Mouse (Mus musculus) heart, postnatal 25 days (tissue): ENCODE results near the gene Rps6ka5. TPM values are rescaled to one million over a fixed set of nuclear protein-coding genes. Genes with fewer than 3 reads are reported as not detected.

Experiments used
- DNase-seq: peaks from one replicate; pipeline ENCODE4 v3.0.0; 2022; ENCODE audit warnings: low spot score
- intact Hi-C: fragments of 180-260 bp; cut with DNase I; formaldehyde crosslinking; loops from one replicate; pipeline ENCODE4 v1.15.1; 2025
- total RNA-seq, 2 experiments: library from RNA; stranded (reverse); gene quantifications; 2 replicates each; pipeline ENCODE4 v1.2.3; 2021

The Rps6ka5 gene
- total RNA-seq, 2 experiments from 2014 or later, result 12.9 to 14.7 TPM

DNA sequence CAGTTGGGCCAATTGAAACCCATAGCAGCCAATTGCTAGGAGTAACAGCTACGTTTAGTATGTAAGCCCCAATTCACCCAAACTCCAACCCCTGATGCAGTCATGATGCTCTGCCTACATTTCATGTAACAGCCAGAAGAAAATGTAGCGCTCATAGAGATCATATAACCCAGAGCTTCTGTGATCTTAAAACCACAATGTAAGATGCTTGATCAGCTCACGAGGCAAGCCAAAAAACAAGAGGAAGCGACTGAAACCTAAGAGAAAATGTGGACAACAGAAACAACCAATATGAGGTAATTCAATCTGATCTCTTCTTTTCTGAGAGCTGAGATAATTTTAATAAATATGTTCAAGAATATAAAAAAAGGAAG, 182.6 kb downstream of the Rps6ka5 start:
- DNase-seq, result no peak
- intact Hi-C loops, result no loop called here

DNA sequence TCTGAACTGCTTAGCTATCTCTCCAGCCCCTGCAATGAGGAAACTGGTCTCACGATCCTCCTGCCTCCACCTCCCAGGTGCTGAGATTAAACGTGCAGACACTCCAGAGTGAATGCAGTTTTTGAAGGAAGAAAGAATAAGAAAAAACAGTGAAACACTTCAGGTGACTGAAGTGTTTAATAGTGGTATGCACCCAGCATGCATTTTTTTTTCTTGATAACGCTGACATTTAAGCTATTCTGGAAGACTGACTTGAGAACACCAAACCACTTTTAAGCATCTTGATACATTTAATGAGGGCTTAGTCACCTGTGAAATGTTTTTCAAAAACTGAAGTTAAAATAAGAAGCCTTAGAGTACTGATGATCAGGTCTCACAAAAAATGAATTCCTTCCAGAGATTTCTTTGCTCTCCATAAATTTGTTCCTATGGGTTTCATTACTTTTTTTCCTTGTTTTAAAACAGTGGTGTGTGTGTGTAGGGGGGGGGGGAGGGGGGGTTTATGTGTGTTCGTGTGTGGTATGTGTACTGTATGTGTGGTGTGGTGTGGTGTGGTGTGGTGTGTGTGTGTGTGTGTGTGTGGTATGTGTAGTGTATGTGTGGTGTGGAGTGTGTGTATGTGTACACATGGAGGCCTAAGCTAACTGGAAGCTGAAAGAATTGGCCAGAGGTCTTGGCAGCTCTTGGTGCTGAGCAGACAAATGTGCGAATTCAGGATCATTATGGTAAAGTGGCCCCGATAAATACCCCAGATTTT, 183.2 kb downstream of the Rps6ka5 start:
- no peak for DNase-seq
- intact Hi-C loops, result no loop called here

DNA sequence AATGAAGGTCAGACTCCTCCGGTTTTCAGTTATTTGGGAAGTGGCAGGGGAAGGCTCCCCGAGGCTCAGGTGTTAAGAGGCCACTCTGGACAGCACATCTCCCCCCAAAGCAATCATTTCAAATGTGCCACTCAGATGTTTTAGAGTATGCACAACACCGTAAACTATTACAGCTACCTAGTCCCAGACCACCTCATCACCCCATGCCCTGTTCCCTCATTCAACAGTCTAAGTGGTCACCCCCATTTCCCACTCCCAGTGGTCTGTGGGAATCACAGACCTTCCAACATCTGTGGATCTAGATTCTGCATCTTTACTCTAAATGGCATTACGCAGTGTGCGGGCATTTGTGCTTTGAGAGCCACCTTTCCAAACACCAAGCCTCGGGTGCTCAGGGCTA, 184.3 kb downstream of the Rps6ka5 start:
- no peak for DNase-seq
- intact Hi-C loops, result no loop called here

DNA sequence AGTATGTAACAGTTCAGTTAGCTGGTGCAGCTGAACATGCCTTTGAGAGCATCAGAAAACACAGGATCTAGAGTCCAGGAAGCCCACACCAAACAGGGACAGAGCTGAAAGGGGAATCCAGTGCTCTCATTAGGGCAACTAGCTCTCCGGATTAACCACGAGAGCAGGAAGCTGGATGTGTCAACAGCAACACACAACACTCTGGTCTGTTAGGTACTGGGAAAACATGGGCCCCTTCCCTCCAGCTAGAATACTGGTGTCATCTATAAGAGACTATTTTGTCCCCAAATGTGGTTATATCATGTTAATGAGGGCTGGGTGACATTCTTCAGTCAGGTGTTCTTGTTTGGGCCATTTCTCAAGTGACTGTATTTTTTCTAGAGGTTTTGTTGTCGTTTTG, 184.7 kb downstream of the Rps6ka5 start:
- intact Hi-C loops, result no loop called here

DNA sequence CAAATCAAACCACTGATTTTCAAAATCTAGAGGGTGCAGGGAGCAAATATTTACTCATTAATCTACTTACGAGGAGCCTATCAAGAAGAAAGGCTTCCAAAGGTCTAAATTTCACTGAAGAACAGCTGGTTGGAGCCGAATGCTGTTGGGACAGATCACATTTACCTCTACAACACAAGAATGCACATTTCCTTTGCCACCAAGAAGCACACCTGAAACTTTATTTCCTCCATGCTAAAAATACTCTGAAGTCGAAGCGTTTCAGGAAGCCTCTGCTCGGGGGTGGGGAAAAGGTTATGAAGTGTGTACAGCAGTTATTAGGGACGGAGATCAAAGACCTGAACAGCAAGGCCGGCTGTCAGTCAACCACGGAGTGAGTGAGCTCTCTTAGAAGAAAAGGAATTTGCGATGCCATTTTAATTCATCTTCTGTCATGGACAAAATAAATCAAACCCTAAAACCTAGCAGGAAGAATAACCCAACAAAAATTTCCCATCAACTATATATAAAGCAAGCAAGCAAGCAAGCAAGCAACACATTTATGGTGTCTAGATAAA, 187.5 kb downstream of the Rps6ka5 start:
- no peak for DNase-seq
- intact Hi-C loops, result no loop called here

More for the DNA sequence above, 184.7 kb downstream of the Rps6ka5 start:
- DNase-seq, result no peak

DNA sequence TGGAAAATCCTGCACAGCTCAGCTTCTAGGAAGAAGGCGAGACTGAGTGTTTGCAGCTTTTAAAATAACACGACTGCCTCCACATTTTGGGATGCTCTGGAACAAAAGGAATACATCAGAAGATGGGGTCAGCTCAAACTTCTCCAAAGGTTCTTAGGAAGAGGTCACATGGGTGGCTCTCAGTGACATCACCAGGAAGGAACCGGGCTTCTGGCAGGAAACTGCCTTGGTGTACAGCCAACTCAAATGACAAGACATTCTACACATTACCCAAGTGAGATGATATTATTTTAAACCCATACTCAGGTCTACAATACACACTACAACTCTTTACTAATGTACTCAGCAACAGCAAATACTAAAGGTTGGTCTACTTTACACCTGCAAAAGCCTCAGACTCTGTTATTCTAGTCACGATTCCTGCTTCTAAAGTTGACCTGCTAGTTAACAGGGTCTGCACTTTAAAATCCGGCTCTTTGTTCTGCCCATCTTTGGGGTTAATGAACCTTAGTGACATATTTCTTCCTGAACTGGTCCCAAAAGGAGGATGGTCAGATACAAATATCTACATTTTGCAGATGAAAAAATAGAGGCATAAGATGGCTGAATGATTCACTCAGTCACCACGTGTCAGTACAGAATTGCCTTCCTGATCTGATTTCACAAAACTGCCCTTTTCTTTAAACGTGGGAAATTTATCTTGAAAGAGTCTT, 188.2 kb downstream of the Rps6ka5 start:
- no peak for DNase-seq
- intact Hi-C loops, result no loop called here

DNA sequence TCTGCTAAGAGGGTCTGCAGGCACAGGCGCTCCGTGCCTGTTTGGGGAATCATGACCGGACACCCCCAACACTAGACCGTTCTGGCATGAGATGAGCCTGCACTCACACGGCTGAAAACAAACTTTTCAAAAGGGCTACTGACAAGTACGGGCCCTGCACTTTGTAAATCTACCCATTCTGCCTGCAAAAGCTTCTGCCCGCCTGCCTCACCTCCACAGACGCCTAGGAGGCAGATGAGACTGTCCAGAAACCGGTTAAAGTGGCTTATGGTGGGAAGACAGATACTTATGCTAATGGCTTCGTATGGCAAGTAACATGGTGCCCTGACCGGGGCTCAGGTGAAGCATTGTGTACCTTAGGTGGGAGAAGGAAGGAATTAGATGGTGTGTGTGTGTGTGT, 189.7 kb downstream of the Rps6ka5 start:
- DNase-seq, result no peak
- intact Hi-C loops, result no loop called here

DNA sequence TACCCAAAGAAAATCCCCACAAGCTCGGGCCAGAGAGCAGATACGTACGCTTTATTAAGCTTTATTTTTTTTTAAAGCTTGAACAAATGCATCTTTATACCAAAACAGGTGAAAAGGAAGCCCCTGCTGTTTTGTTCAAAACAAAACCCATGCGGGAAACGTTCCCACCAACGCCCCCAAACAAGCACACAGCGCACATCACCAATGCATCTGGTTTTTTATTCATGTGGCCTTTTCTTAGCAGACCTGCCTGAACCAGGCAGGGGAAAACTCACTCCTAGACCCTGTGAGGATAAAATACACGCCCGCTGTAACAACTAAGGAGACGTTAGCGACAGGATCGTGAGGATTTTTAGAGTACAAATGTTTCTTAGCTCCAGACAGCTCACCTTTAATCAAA, 191.8 kb downstream of the Rps6ka5 start:
- intact Hi-C loops, result no loop called here

DNA sequence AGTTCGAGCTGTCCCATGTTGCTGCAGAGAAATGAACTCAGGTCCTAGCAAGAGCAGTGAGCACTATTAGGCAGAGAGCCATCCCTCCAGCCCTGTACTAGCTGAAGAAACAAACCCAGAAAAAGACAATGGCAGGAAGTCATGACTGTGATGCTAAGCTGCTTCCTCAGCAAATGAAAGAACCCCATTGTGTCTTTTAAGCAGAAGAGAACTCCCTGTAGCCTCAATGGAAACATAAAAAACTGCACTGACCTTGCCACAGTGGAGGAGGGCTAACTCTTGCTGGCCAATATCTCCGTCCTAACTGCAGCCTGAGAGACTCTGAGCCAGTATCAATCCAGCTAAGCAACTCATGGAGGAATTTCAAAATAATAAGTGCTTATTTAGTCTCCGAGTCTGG, 192.8 kb downstream of the Rps6ka5 start:
- no peak for DNase-seq

More for the DNA sequence above, 191.8 kb downstream of the Rps6ka5 start:
- no peak for DNase-seq

DNA sequence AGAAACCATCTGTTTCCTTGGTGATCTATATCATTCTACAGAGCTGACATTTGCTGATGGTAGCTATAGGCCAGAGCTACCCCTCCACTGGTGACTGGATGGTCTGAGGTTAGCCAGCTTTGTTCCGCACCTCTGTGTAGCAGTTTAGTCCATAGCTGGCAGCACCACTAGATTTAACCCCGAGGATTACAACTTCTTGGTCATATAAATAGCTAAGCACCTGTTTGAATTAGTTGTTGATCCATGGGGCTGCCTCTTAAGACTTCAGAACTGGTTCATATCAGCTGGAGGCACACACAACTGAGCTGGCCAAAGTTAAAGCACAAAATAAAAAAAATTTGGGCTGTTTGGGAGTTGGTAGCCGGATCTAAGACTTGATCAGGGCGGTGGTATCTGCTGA, 193.6 kb downstream of the Rps6ka5 start:
- DNase-seq, result no peak
- intact Hi-C loops, result no loop called here

More for the DNA sequence above, 192.8 kb downstream of the Rps6ka5 start:
- intact Hi-C loops, result no loop called here

DNA sequence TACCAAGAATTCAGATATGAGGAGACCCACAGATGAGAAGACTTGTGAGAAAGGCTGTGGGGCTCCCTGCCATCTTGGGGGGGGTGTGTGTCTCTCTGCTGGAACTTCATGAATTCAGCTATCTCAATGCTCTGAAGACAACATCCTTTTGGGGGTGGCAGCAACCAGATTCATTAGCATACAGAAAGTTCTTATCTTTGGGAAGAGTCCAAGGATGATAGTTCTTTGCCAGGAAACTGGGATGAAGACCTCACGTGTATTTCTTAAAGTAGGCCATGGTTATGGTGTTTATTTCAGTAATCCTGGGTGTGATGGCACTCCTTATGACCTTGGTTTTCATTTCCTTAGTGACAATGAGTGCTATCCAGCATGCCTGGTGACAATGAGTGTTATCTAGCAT, 195.0 kb downstream of the Rps6ka5 start:
- no peak for DNase-seq
- intact Hi-C loops, result no loop called here

DNA sequence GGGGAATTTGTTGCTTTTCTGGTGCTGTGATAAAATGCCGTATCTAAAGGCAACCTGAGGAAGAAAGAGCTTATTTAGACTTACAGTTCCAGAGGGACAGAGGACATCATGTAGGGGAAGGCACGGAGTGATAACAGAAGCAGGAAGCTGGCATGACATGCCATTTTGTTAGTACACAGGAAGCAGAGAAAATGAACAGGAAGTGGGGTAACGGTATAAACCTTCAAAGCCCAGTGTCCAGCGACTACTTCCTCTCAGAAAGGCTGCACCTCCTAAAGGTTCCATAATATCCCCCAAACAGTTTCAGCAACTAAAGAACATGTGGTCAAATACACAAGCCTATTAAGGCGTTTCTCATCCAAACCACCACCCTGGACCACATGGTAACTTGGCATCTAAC, 195.9 kb downstream of the Rps6ka5 start:
- intact Hi-C loops, result no loop called here
- DNase-seq, result no peak

DNA sequence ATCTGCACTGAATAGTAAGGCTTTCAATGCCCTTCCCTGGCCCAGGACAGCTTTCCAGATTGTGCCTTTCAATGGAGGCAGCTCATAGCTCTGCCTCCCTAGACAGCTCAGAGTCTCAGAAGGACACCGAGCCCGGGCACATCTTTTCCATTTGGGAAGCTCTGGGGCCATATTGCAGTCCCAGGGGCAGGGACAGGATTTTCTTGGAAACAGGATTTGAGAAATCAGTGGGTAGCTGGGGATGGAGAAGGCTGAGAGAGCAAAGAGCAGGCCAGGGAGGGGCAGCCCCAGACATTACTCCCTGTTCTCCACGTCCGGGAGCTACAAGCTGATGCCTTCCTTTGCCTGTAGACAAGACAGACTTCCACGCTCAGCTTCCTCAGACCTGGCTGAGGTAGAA, 197.1 kb downstream of the Rps6ka5 start:
- intact Hi-C loops, result no loop called here
- DNase-seq, result no peak

DNA sequence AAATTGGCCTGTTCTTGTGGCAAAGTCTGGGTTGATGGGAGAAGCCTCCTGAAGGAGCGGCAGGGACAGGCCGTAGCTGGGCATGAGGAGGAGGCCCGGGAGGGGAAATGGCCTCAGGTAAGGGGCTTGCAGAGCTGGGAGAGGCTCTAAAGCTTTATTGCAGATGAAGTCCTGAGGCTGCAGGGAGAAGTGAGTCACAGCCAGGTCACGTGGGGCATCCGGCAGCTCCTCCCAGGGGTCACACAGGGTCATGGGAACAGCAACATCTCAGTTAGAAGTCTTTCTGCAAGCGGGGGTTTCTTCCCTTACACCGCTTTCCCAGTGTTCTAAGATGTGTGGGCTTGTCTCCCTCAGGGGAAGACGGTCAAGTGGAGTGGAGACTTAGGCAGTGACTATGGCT, 197.6 kb downstream of the Rps6ka5 start:
- intact Hi-C loops, result no loop called here
- DNase-seq, result peak; percentile 66

DNA sequence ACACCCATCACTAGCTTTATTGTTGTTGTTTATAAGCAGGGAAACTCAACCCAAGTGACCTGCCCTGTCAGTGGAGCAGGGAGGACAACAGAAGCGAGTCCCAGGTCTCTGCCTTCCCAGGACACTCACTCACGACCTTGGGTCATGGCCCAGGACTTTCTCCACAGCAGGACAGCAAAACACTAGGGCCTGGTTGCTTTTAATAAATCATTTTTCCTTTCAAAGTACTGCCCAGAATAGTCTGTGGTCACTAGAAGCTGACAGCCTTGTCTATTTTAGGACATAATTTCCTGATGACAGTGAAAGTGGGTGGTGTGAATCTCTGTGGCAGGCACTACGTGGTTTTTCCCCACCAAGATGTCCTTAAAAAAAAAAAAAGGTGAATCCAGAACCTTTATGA, 198.5 kb downstream of the Rps6ka5 start:
- intact Hi-C loops, result no loop called here
- DNase-seq, result no peak

DNA sequence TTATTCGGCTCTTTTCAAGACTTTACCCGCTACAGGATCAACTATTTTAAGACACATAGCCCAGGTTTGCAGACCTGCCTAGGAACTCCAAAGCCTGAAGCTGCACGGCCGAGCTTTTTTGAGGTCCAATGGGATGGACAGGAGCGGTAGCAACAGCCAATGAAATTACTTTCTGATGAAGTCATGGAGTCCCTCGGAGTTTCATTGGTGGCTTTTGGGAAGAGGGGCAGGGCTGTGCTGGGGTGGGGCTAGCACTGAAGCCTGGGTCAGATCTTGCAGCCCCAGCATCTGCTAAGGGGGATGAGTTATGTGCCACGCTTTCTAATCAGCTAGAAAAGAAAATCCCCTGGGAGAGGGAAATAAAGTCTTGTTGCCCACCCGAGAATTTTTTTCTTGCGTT, 199.0 kb downstream of the Rps6ka5 start:
- DNase-seq, result peak; percentile 75
- intact Hi-C loops, result no loop called here

DNA sequence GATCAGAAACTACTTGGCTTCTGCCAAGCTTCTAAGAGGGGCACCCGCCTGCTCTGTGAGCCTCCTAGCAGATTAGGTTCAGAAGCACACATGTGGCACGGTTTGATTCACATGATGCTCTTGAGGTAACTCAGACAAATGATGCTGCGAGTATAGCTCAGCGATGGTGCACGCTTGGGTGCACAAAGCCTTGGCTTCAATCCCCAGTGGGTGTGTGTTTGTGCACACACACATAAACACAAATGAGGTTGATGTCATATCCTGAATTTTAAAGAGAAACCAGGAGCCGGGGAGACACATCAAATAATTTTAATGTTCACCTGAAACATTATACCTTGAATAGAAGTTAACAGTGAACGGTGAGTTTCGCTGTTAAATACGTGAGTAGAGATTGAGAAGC, 199.5 kb downstream of the Rps6ka5 start:
- DNase-seq, result no peak
- intact Hi-C loops, result no loop called here

DNA sequence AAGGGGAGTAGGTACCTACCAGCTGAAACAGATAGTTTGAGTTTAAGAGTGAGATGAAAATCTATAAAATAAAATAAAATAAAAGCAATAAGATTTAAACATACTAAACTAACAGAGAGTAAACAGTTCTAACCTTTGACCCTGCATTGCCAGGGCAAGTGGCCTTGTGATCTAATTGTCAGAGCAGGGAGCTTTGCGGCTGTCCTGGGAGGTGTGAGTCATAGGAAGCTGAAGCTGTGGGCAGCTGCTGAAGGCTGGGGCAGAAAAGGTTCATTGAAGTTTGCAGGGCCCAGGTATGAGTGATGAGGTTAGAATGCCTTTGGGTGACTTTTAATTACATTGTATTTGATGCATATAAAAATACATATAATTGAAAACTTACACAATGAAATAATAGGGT, 200.8 kb downstream of the Rps6ka5 start:
- DNase-seq, result no peak
- intact Hi-C loops, result no loop called here

DNA sequence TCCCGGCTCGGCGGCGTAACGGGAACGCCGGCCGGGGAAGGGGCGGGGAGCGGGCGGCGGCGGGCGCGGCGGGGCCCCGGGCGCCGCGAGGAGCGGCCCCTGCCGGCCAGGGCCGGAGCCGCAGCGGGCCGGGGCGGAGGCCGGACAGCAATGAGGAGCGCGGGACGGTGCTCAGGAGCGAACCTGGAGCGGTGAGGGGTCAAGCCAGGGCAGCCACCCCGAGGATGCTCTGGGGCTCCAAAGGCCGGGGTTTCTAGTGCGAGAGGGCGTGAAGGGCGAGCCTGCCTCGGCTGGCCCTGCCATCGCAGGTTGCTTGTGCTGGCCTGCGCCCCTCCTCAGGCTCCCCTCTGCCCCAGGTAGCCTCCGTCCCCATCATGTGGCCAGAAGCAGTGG, 206.0 kb downstream of the Rps6ka5 start, which contains the start of gene Ttc7b:
Gene Ttc7b (minus strand): TSS at position 33 of the 393 bp plus-strand sequence.
- intact Hi-C loops, result loop anchor here (5.0 kb wide), 2 partner anchors 318 to 333 kb away; no protein-coding TSS in a partner anchor
- DNase-seq, result peak; percentile 35

DNA sequence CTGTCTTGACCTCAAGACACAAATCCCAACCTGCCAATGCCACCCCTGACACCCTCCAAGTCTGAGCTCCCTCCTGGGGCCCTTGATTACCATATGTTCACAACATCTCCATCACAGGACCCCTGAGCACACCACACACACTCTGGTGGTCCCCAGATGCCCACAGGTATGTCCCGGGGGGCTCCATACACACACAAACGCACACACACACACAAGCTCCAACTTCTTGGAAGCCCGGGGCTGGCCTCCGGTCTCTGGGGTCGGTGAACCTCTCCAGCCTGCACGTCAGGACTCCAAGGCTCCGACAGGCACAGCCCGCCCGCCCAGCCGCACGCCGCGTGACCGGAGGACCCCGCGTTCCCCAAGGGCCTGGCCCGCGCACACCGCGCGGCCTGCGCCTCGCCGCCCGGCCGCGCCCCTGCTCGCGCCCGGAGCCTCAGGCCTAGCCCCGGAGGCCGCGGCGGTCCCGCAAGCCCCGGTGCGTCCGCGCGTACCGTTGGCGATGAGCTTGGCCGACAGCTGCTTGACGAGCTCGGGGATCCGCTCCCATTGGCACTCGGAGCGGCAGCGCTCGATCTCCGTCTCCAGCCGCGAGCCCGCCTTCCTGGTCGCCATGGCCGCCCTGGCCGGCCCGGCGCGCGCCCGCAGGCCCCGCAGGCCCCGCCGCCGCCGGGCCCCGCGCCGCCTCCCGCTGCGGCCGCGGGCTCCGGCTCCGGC, 206.5 kb downstream of the Rps6ka5 start:
- peak; percentile 47 for DNase-seq
- intact Hi-C loops, result loop anchor here (5.0 kb wide), 2 partner anchors 318 to 333 kb away; no protein-coding TSS in a partner anchor
